Mouse (Mus musculus) hindbrain, postnatal 0 days (tissue): ENCODE data around the gene Cenpf. TPM values are rescaled to one million over a fixed set of nuclear protein-coding genes. Genes with fewer than 3 reads are reported as not detected.

ENCODE experiments used
- ATAC-seq: fragments of 200-750 bp; cut with Nextera tagmentation; 2 replicates; pipeline ENCODE4 v1.8.0; 2017; ENCODE audit warnings: mild to moderate bottlenecking, moderate TSS enrichment, moderate library complexity
- DNase-seq: peaks from one replicate; pipeline ENCODE4 v3.0.0-alpha.2; 2015; ENCODE audit warnings: low spot score
- H3K27ac ChIP-seq: fragments of 300-500 bp; sonication (generic); 2 replicates; pipeline ENCODE4 v1.5.1; 2014; ENCODE audit warnings: mild to moderate bottlenecking
- H3K27me3 ChIP-seq: fragments of 300-500 bp; sonication (generic); 2 replicates; pipeline ENCODE4 v1.6.1; 2014; ENCODE audit warnings: low read length, mixed read lengths; ENCODE audit not compliant: insufficient read depth
- H3K36me3 ChIP-seq: fragments of 300-500 bp; sonication (generic); 2 replicates; pipeline ENCODE4 v1.6.1; 2014; ENCODE audit warnings: low read length, mixed read lengths; ENCODE audit not compliant: insufficient read depth
- H3K4me1 ChIP-seq: fragments of 300-500 bp; sonication (generic); 2 replicates; pipeline ENCODE4 v1.6.1; 2014; ENCODE audit warnings: antibody characterized with exemption, low read length, mixed read lengths; ENCODE audit not compliant: insufficient read depth
- H3K4me2 ChIP-seq: fragments of 300-500 bp; sonication (generic); 2 replicates; pipeline ENCODE4 v1.6.1; 2014; ENCODE audit warnings: low read depth, mild to moderate bottlenecking, low read length, moderate library complexity, mixed read lengths
- H3K4me3 ChIP-seq: fragments of 300-500 bp; sonication (generic); 2 replicates; pipeline ENCODE4 v1.5.1; 2014; ENCODE audit warnings: low read length
- H3K9ac ChIP-seq: fragments of 300-500 bp; sonication (generic); replicated peaks from 2 replicates; pipeline ENCODE4 v1.6.1; 2014; ENCODE audit warnings: mild to moderate bottlenecking, low read length, moderate library complexity, mixed read lengths
- H3K9me3 ChIP-seq: fragments of 300-500 bp; sonication (generic); 2 replicates; pipeline ENCODE4 v1.6.1; 2016; ENCODE audit warnings: low read length, mixed read lengths
- CTCF ChIP-seq: IDR thresholded peaks from 2 replicates; pipeline ENCODE4 v1.5.1; 2016; ENCODE audit warnings: antibody characterized with exemption, control low read depth, low read depth
- WGBS: fragments of 180-500 bp; shearing (Covaris S2); extraction: QIAGEN DNeasy Blood & Tissue Kit; methylation state at CpG from one replicate; pipeline ENCODE4 v1.1.7; 2014; 5-methylcytosine and 5-hydroxymethylcytosine counted together
- polyA plus RNA-seq: library from polyadenylated mRNA; unstranded; fragments of >200 nt; fragmentation: Nextera tagmentation; extraction: Ambion mirVana; gene quantifications from 2 replicates; pipeline ENCODE4 v1.2.1, GENCODE M21; 2015
- total RNA-seq: library from RNA; depleted of rRNA; stranded (reverse); fragments of >200 nt; gene quantifications from 2 replicates; pipeline ENCODE4 v1.2.3, GENCODE M21; 2014

The Cenpf gene
- total and polyA plus RNA-seq, 2 experiments from 2014 or later, result 4.8 to 22.5 TPM

GRCm38 (mm10) chr1:189679555-189679954 lies 8.3 kb downstream of the Cenpf start:
- H3K9ac ChIP-seq, result no peak overlapping the region
- no peak overlapping the region for H3K4me3 ChIP-seq
- no peak for TF ChIP-seq CTCF
- H3K4me2 ChIP-seq, result no peak overlapping the region
- 95% methylated on average over 3 of the region's 3 CpGs for WGBS
- no peaks in the 10 kb centered on the region for H3K27me3 ChIP-seq
- DNase-seq, result no peak
- no peak for ATAC-seq
- no peak overlapping the region for H3K27ac ChIP-seq
- H3K4me1 ChIP-seq, result no peaks in the 10 kb centered on the region
- H3K9me3 ChIP-seq, result no peaks in the 10 kb centered on the region
- no peaks in the 10 kb centered on the region; the same call in 1 of the 2 replicates for H3K36me3 ChIP-seq

- Histone ChIP-seq H3K4me3 (no peak overlapping the region), H3K9ac (no peak overlapping the region), H3K36me3 (no peaks in the 10 kb centered on the region; the same call in 1 of the 2 replicates), H3K9me3 (no peaks in the 10 kb centered on the region), H3K27ac (no peak overlapping the region), H3K4me1 (no peaks in the 10 kb centered on the region), H3K4me2 (no peak overlapping the region), H3K27me3 (no peaks in the 10 kb centered on the region)
- WGBS, result 85% methylated on average over 4 of the region's 4 CpGs
- DNase-seq, result no peak
- TF ChIP-seq CTCF, result no peak
- no peak for ATAC-seq
Observed at GRCm38 (mm10) chr1:189675953-189676352, 11.9 kb downstream of the Cenpf start.

DNA sequence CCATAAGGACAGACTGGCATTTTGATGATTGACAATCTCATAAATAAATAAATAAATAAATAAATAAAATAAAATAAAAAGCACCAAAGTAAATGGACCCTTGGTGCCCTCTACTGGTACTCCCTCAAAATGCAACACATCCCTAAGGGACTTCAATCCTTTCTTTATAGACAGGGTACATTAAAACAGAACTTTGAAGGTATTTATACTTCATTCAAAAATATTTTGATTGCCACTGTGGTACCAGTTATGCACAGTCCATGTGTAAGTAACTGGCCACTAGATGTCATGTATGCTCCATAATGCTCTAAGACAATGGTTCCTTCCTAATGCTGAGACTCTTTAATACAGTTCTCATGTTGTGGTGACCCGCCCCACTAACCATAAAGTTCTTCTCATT lies 12.5 kb downstream of the Cenpf start:
- Histone ChIP-seq H3K9me3 (no peaks in the 10 kb centered on the region), H3K9ac (no peak overlapping the region), H3K27me3 (no peaks in the 10 kb centered on the region), H3K4me3 (no peak overlapping the region), H3K4me1 (no peaks in the 10 kb centered on the region), H3K4me2 (no peak overlapping the region), H3K27ac (no peak overlapping the region), H3K36me3 (no peaks in the 10 kb centered on the region; the same call in 1 of the 2 replicates)
- 94% methylated on average over 1 of the region's 1 CpGs for whole genome bisulfite sequencing
- peak; percentile 63 for DNase-seq
- peak; percentile 65 for TF ChIP-seq CTCF
- ATAC-seq, result no peak

DNA sequence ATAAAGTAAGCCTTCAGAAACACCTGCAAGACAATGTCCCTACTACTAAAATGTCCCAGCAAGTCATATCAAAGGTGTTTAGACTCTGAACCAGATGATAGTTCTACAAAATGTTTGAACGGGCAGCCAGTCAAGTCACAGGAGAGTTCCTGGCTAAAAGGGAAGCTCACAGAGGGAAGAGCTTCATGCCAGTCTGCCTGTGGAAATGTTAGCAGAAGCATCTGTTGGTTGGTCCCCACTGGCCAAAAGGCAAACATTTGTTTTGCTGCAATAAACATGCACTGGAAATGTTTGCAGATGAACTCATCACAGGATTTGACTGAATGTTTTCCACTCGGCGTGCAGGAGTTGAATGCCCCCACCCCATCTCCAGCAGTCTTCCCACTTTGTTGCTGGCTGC lies 21.9 kb downstream of the Cenpf start:
- Histone ChIP-seq H3K4me1 (no peaks in the 10 kb centered on the region), H3K4me3 (no peak overlapping the region), H3K9me3 (no peaks in the 10 kb centered on the region), H3K9ac (no peak overlapping the region), H3K4me2 (no peak overlapping the region), H3K36me3 (no peaks in the 10 kb centered on the region), H3K27me3 (no peaks in the 10 kb centered on the region), H3K27ac (no peak overlapping the region)
- ATAC-seq, result no peak
- DNase-seq, result peak; percentile 22
- no peak for TF ChIP-seq CTCF
- 62% methylated on average over 3 of the region's 3 CpGs for WGBS

DNA sequence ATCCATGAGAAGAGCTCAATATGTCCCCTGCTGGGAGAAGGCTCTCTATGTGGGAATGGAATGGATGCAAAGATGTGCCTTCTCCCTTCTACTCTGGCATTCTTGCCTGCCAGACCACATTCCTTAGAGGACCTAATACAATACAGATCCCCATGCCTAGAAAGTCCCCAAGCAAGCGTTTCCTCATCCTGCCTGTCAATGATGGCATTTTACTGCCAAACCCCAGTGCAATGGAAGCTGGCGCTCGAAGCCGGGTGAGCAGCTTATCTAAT lies 23.1 kb downstream of the Cenpf start:
- DNase-seq, result no peak

GRCm38 (mm10) chr1:189664061-189664872 lies 23.6 kb downstream of the Cenpf start:
- TF ChIP-seq CTCF, result no peak
- Histone ChIP-seq H3K9ac (no peak overlapping the region), H3K27ac (no peak overlapping the region), H3K4me2 (no peak overlapping the region), H3K9me3 (no peaks in the 10 kb centered on the region), H3K4me3 (no peak overlapping the region), H3K4me1 (no peaks in the 10 kb centered on the region), H3K36me3 (no peaks in the 10 kb centered on the region), H3K27me3 (no peaks in the 10 kb centered on the region)
- no peak for DNase-seq
- ATAC-seq, result no peak
- WGBS, result 57% methylated on average over 10 of the region's 10 CpGs

More for the DNA sequence above, 23.1 kb downstream of the Cenpf start:
- 70% methylated on average over 4 of the region's 4 CpGs for WGBS
- Histone ChIP-seq H3K4me2 (no peak overlapping the region), H3K4me1 (no peaks in the 10 kb centered on the region), H3K9me3 (no peaks in the 10 kb centered on the region), H3K27me3 (no peaks in the 10 kb centered on the region), H3K27ac (no peak overlapping the region), H3K4me3 (no peak overlapping the region), H3K36me3 (no peaks in the 10 kb centered on the region), H3K9ac (no peak overlapping the region)
- no peak for TF ChIP-seq CTCF
- ATAC-seq, result no peak

DNA sequence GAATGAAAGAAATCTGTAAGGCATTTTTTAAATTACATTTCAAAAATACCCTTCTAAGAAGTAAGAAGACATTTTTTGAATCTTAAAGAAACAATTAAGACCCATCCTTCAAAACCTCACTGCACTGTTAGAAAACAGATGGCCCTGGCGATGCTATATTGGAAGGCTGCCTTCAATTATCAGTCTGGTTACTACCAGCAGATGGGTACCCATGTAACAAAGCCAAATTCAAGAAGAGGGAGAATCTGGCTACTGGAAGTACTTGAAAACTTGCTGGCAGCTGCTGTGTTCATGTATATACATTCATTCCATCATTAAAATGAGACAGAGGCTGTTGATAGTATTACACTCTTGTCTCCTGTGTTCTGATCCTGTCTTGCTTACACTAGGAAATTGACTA lies 24.4 kb downstream of the Cenpf start:
- Histone ChIP-seq H3K9ac (no peak overlapping the region), H3K4me3 (no peak overlapping the region), H3K27me3 (no peaks in the 10 kb centered on the region), H3K9me3 (no peaks in the 10 kb centered on the region), H3K4me1 (no peaks in the 10 kb centered on the region), H3K4me2 (no peak overlapping the region), H3K36me3 (no peaks in the 10 kb centered on the region), H3K27ac (no peak overlapping the region)
- no peak for TF ChIP-seq CTCF
- 59% methylated on average over 1 of the region's 1 CpGs for WGBS
- ATAC-seq (no peak), DNase-seq (peak; percentile 62)
